16 mouse cellular contexts compared by ENCODE assay signal in the genomic region with DNA sequence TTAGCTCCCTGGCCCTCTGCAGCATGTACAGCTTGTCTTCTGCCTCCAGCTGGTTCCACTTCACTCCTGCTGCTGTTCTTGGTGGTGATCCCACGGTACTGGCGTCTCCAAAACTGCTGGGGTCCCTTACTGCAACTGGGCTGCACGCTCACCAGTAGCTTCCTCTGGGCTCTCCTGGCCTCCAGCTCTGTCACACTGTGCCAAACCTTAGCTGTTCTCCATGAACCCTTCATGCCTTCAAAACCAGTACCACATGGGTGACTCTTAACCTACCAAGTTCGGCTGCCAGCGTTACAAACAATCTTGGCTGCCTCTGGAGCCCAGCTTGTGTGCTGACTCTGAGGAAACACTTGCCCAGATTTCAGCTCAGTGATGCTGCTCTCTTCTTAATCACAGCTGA. TPM values are rescaled to one million over a fixed set of nuclear protein-coding genes. Genes with fewer than 3 reads are reported as not detected.
DNase-seq lines count a peak whose midpoint lies in the region; ATAC-seq and TF ChIP-seq lines count a peak whose summit lies in the region.
"Had no signal": no experiment of that assay in that cellular context is flagged by ENCODE, and none has a peak within 500 bp of the region (broad histone marks: within the 10 kb centered on the region; RNA-seq: fewer than 3 reads in every experiment).

No protein-coding gene starts in this region.

- no peak for TF ChIP-seq POLR2A in heart, adult 2 months (IDR thresholded peaks at IDR 0.05; ENCODE audit: insufficient read depth, low read depth, low read length)
- TF ChIP-seq POLR2A in cerebellum, adult 2 months (IDR thresholded peaks at IDR 0.05; ENCODE audit: borderline replicate concordance, insufficient read depth, low read length) = no peak

- H3K9ac ChIP-seq in heart, adult 2 months (ENCODE audit: low read depth, low read length) = no peak overlapping the region
- no peak overlapping the region for H3K9ac ChIP-seq in heart, embryonic 11.5 days (ENCODE audit: low read depth, low read length)
- H3K9ac ChIP-seq: heart, embryonic 15.5 days; liver, postnatal 0 days had no signal

- no peak overlapping the region for H3K27ac ChIP-seq in heart, adult 2 months
- no peak overlapping the region for H3K27ac ChIP-seq in heart, embryonic 11.5 days (ENCODE audit: low read depth, low read length)
- no peak overlapping the region for H3K27ac ChIP-seq in cerebellum, adult 2 months (ENCODE audit: insufficient read depth, low read length)
- H3K27ac ChIP-seq: heart, embryonic 15.5 days; midbrain, embryonic 10.5 days had no signal

- no peak for ATAC-seq in heart, embryonic 11.5 days (replicated peaks; ENCODE audit: insufficient number of reproducible peaks, low FRiP score, low TSS enrichment)
- ATAC-seq: CD4-positive, CD25-positive, alpha-beta regulatory T cell, adult 4 months; inflammation-experienced regulatory T-cells, adult 6 months; liver, postnatal 0 days had no signal

- TF ChIP-seq CTCF in heart, adult 2 months (IDR thresholded peaks at IDR 0.05) = no peak
- no peak for TF ChIP-seq CTCF in cerebellum, adult 2 months (IDR thresholded peaks at IDR 0.05; ENCODE audit: borderline replicate concordance, insufficient read depth, low read depth, low read length)

- no peak for TF ChIP-seq EP300 in heart, adult 2 months (IDR thresholded peaks at IDR 0.05; ENCODE audit: insufficient read depth, low read depth, low read length)

- 40% methylated on average over 5 of the region's 5 CpGs for WGBS in heart, adult 2 months
- 61% methylated on average over 5 of the region's 5 CpGs for WGBS in heart, embryonic 11.5 days (ENCODE audit: insufficient replicate concordance)
- WGBS in cerebellum, adult 2 months = 10% methylated on average over 5 of the region's 5 CpGs

- H3K4me1 ChIP-seq in heart, adult 2 months (ENCODE audit: control insufficient read depth, insufficient read depth, low read length) = no peaks in the 10 kb centered on the region
- no peaks in the 10 kb centered on the region for H3K4me1 ChIP-seq in heart, embryonic 11.5 days (ENCODE audit: control insufficient read depth, insufficient read depth, low read length)
- no peaks in the 10 kb centered on the region for H3K4me1 ChIP-seq in cerebellum, adult 2 months (ENCODE audit: control insufficient read depth, insufficient read depth, low read length)
- H3K4me1 ChIP-seq: heart, embryonic 15.5 days; midbrain, embryonic 10.5 days had no signal

- peak; percentile 57 to 69 for DNase-seq in heart, adult 2 months
- peak; percentile 79 for DNase-seq in 3T3-L1 (ENCODE audit: low read depth, low spot score)
- peak; percentile 60 for DNase-seq in adrenal gland, postnatal 14 days
- peak; percentile 56 to 66 for DNase-seq in heart, postnatal 10 days
- no peak for DNase-seq in kidney, postnatal 10 days
- no peak for DNase-seq in cerebellum, adult 2 months
- DNase-seq: liver, postnatal 0 days; thymus, postnatal 14 days had no signal

- H3K9me3 ChIP-seq in heart, embryonic 11.5 days (replicated peaks; ENCODE audit: control insufficient read depth, low read length) = no peaks in the 10 kb centered on the region
- H3K9me3 ChIP-seq: heart, embryonic 15.5 days had no signal

- no peak overlapping the region for H3K4me3 ChIP-seq in heart, adult 2 months
- H3K4me3 ChIP-seq in heart, embryonic 11.5 days (ENCODE audit: low read depth, low read length) = no peak overlapping the region
- H3K4me3 ChIP-seq in cerebellum, adult 2 months (replicated peaks; ENCODE audit: insufficient read depth, low read depth, low read length) = no peak overlapping the region
- H3K4me3 ChIP-seq: heart, embryonic 15.5 days; midbrain, embryonic 10.5 days had no signal

- no peaks in the 10 kb centered on the region for H3K27me3 ChIP-seq in heart, adult 2 months (ENCODE audit: control insufficient read depth, insufficient read depth, low read length)
- H3K27me3 ChIP-seq in heart, embryonic 11.5 days (ENCODE audit: control insufficient read depth, insufficient read depth, low read length) = no peaks in the 10 kb centered on the region
- H3K27me3 ChIP-seq in cerebellum, adult 2 months (ENCODE audit: control insufficient read depth, insufficient read depth, low read length) = no peaks in the 10 kb centered on the region; the same call in 1 of the 2 replicates
- H3K27me3 ChIP-seq: heart, embryonic 15.5 days had no signal

- no peaks in the 10 kb centered on the region for H3K79me2 ChIP-seq in heart, adult 2 months (replicated peaks; ENCODE audit: control insufficient read depth, insufficient read depth, low read length)

- intact Hi-C loops in heart, adult 2 months (cut with DNase I) = no loop called here
- intact Hi-C loops in heart, postnatal 10 days (cut with DNase I) = no loop called here

- no peak overlapping the region for H3K4me2 ChIP-seq in heart, embryonic 11.5 days
- H3K4me2 ChIP-seq: heart, embryonic 15.5 days had no signal

- no peaks in the 10 kb centered on the region for H3K36me3 ChIP-seq in heart, adult 2 months (ENCODE audit: control insufficient read depth, insufficient read depth, low read length)
- H3K36me3 ChIP-seq in heart, embryonic 11.5 days (ENCODE audit: control insufficient read depth, insufficient read depth, low read length) = no peaks in the 10 kb centered on the region
- H3K36me3 ChIP-seq: heart, embryonic 15.5 days; midbrain, embryonic 10.5 days had no signal

RNA-seq across cellular contexts. Expression of a gene that starts 7.5 kb away (rescaled TPM):
- total RNA-seq in heart, adult 2 months (2021) = not detected
- polyA plus RNA-seq in heart, adult 2 months (2012; rRNA removed) = 0.21 TPM in 1 of 2 replicates, not detected in the other
- polyA plus RNA-seq in heart, embryonic 11.5 days (2014; fragmentation: Nextera tagmentation; extraction: Ambion mirVana) = not detected in 2 replicates
- total RNA-seq in adrenal gland, postnatal 14 days (2021) = not detected in 2 replicates
- total RNA-seq in heart, postnatal 10 days (2021) = under 1 TPM; 0.24 to 0.74 TPM
- polyA plus RNA-seq in cerebellum, adult 2 months (2012; rRNA removed) = 0.18 TPM in 1 of 2 replicates, not detected in the other
- total RNA-seq: layer of hippocampus, postnatal 14 days had no signal
- polyA plus RNA-seq: frontal cortex, adult 2 months; limb, embryonic 11.5 days had no signal

RNA-seq across cellular contexts. Expression of a gene that starts 21.0 kb away (rescaled TPM):
- total RNA-seq in heart, adult 2 months (2021) = under 1 TPM in 1 of 2 experiments, not detected in 1; 0.09 TPM
- polyA plus RNA-seq in heart, adult 2 months (2012; rRNA removed) = 0.35 and 0.86 TPM in 2 replicates
- 0.34 TPM in 1 of 2 replicates, not detected in the other for polyA plus RNA-seq in heart, embryonic 11.5 days (2014; fragmentation: Nextera tagmentation; extraction: Ambion mirVana)
- total RNA-seq in adrenal gland, postnatal 14 days (2021) = 4.2 and 14.2 TPM in 2 replicates
- under 1 TPM in 1 of 2 experiments, not detected in 1; 0.29 TPM for total RNA-seq in heart, postnatal 10 days (2021)
- not detected in 2 replicates for polyA plus RNA-seq in cerebellum, adult 2 months (2012; rRNA removed)
- total RNA-seq: layer of hippocampus, postnatal 14 days had no signal
- polyA plus RNA-seq: frontal cortex, adult 2 months; limb, embryonic 11.5 days; midbrain, embryonic 10.5 days had no signal

RNA-seq across cellular contexts. Expression of a gene that starts 41.6 kb away (rescaled TPM):
- under 1 TPM; 0.70 to 0.98 TPM for total RNA-seq in heart, adult 2 months (2021)
- 1.1 and 4.2 TPM in 2 replicates for polyA plus RNA-seq in heart, adult 2 months (2012; rRNA removed)
- 0.94 and 1.3 TPM in 2 replicates for polyA plus RNA-seq in heart, embryonic 11.5 days (2014; fragmentation: Nextera tagmentation; extraction: Ambion mirVana)
- total RNA-seq in adrenal gland, postnatal 14 days (2021) = 1.7 and 18.1 TPM in 2 replicates
- 1 to 10 TPM in 1 of 2 experiments, under 1 TPM in 1; 0.55 to 1.3 TPM for total RNA-seq in heart, postnatal 10 days (2021)
- polyA plus RNA-seq in cerebellum, adult 2 months (2012; rRNA removed) = 0.92 and 1.2 TPM in 2 replicates

RNA-seq across cellular contexts. Expression of a gene that starts 55.8 kb away (rescaled TPM):
- 10 to 100 TPM; 16.0 to 16.6 TPM for total RNA-seq in heart, adult 2 months (2021)
- polyA plus RNA-seq in heart, adult 2 months (2012; rRNA removed) = 17.2 and 17.4 TPM in 2 replicates
- polyA plus RNA-seq in heart, embryonic 11.5 days (2014; fragmentation: Nextera tagmentation; extraction: Ambion mirVana) = 16.2 and 17.6 TPM in 2 replicates
- 41.8 and 47.9 TPM in 2 replicates for total RNA-seq in adrenal gland, postnatal 14 days (2021)
- 10 to 100 TPM; 29.5 to 30.7 TPM for total RNA-seq in heart, postnatal 10 days (2021)
- 48.5 and 51.2 TPM in 2 replicates for polyA plus RNA-seq in cerebellum, adult 2 months (2012; rRNA removed)

Comparison
In these comparisons a context has a peak if more than half of its experiments do, and no peak if none do; other contexts are left out.
1. DNase-seq: peak in heart, adult 2 months (2 of 2), 3T3-L1 (single experiment), adrenal gland, postnatal 14 days (single experiment) and heart, postnatal 10 days (2 of 2); none in kidney, postnatal 10 days (single experiment) and cerebellum, adult 2 months (0 of 2).